10 mouse cellular contexts compared by ENCODE assay signal in the genomic region with DNA sequence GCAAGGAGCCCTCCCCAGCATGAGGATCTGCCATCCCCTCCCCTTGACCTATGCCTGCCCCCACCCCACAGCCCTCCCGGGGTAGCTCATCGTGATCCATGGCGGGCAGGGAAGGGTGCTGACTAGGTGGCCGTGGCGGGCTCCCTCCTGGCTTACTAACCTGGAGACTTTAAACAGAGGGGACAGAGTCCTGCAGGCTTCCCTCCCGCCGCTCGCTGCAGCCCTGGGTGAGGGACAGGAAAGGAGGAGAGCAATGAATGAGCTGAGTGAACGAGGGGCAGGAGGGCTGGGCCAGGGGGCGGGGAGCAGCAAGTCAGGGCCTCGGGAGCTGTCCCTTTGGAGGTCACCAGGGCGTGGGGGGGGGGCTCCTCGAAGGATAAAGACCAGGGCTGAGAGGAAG. TPM values are rescaled to one million over a fixed set of nuclear protein-coding genes. Genes with fewer than 3 reads are reported as not detected.
A peak's percentile ranks its signal among the peaks of the same experiment; 100 is the strongest.
DNase-seq lines count a peak whose midpoint lies in the region; ATAC-seq and TF ChIP-seq lines count a peak whose summit lies in the region.
"Had no signal": no experiment of that assay in that cellular context is flagged by ENCODE, and none has a peak within 500 bp of the region (broad histone marks: within the 10 kb centered on the region; RNA-seq: fewer than 3 reads in every experiment).

No protein-coding gene starts in this region.

- H3K4me2 ChIP-seq in hindbrain, postnatal 0 days (ENCODE audit: low read depth, low read length), result no peak overlapping the region
- H3K4me2 ChIP-seq in hindbrain, embryonic 12.5 days (replicated peaks), result no peak overlapping the region; the same call in 1 of the 2 replicates
- peak overlapping the region; percentile 15; the same call in 1 of the 2 replicates for H3K4me2 ChIP-seq in liver, embryonic 13.5 days

- no peak for DNase-seq in hindbrain, embryonic 10.5 days (ENCODE audit: low spot score)
- DNase-seq in hindbrain, postnatal 0 days (ENCODE audit: low spot score), result no peak
- no peak for DNase-seq in embryonic facial prominence, embryonic 10.5 days (ENCODE audit: low spot score)
- DNase-seq in liver, embryonic 13.5 days, result no peak
- DNase-seq in frontal cortex, adult 2 months (ENCODE audit: extremely low spot score in 1 of 2, low spot score in 1 of 2), result no peak
- no peak for DNase-seq in gastrocnemius, adult 8-10 months (ENCODE audit: low spot score in 2 of 2)
- DNase-seq: left cerebral cortex, postnatal 4 days; lung, postnatal 36 days had no signal

- H3K27me3 ChIP-seq in hindbrain, embryonic 10.5 days (ENCODE audit: insufficient read depth, poor library complexity, severe bottlenecking), result peaks cover 95% of the 10 kb centered on the region
- H3K27me3 ChIP-seq in hindbrain, postnatal 0 days (ENCODE audit: insufficient read depth, low read length), result no peaks in the 10 kb centered on the region
- peaks cover 100% of the 10 kb centered on the region for H3K27me3 ChIP-seq in embryonic facial prominence, embryonic 10.5 days (replicated peaks; ENCODE audit: low read depth, poor library complexity, severe bottlenecking)
- H3K27me3 ChIP-seq in hindbrain, embryonic 12.5 days, result peaks cover 27% of the 10 kb centered on the region
- peaks cover 98% of the 10 kb centered on the region for H3K27me3 ChIP-seq in liver, embryonic 13.5 days

- no peak overlapping the region for H3K9ac ChIP-seq in hindbrain, postnatal 0 days (replicated peaks; ENCODE audit: low read length)
- peak overlapping the region; percentile 46 for H3K9ac ChIP-seq in hindbrain, embryonic 12.5 days
- no peak overlapping the region for H3K9ac ChIP-seq in liver, embryonic 13.5 days

- no peak for ATAC-seq in hindbrain, postnatal 0 days
- ATAC-seq in hindbrain, embryonic 12.5 days (ENCODE audit: low FRiP score), result no peak
- 0 out of 2 replicates have a peak, but pooled peaks have one; percentile 43 for ATAC-seq in liver, embryonic 13.5 days (ENCODE audit: low read depth)

- H3K4me3 ChIP-seq in hindbrain, embryonic 10.5 days, result peak overlapping the region; percentile 36
- H3K4me3 ChIP-seq in hindbrain, postnatal 0 days (ENCODE audit: low read length), result no peak overlapping the region
- peak overlapping the region; percentile 32 for H3K4me3 ChIP-seq in embryonic facial prominence, embryonic 10.5 days
- H3K4me3 ChIP-seq in hindbrain, embryonic 12.5 days, result no peak overlapping the region
- H3K4me3 ChIP-seq in liver, embryonic 13.5 days (replicated peaks), result no peak overlapping the region

- H3K4me1 ChIP-seq in hindbrain, embryonic 10.5 days (replicated peaks), result peaks cover 98% of the 10 kb centered on the region
- peaks cover 34% of the 10 kb centered on the region for H3K4me1 ChIP-seq in hindbrain, postnatal 0 days (ENCODE audit: insufficient read depth, low read length)
- peaks cover 93% of the 10 kb centered on the region for H3K4me1 ChIP-seq in embryonic facial prominence, embryonic 10.5 days
- H3K4me1 ChIP-seq in hindbrain, embryonic 12.5 days, result peaks cover 89% of the 10 kb centered on the region
- H3K4me1 ChIP-seq in liver, embryonic 13.5 days (replicated peaks), result peaks cover 9% of the 10 kb centered on the region; the same call in 1 of the 2 replicates

- no peaks in the 10 kb centered on the region for H3K9me3 ChIP-seq in hindbrain, embryonic 10.5 days
- H3K9me3 ChIP-seq in hindbrain, postnatal 0 days (ENCODE audit: low read length), result no peaks in the 10 kb centered on the region
- H3K9me3 ChIP-seq in embryonic facial prominence, embryonic 10.5 days, result no peaks in the 10 kb centered on the region
- H3K9me3 ChIP-seq in hindbrain, embryonic 12.5 days (replicated peaks), result no peaks in the 10 kb centered on the region
- H3K9me3 ChIP-seq in liver, embryonic 13.5 days (replicated peaks), result no peaks in the 10 kb centered on the region

- H3K36me3 ChIP-seq in hindbrain, embryonic 10.5 days, result no peaks in the 10 kb centered on the region
- H3K36me3 ChIP-seq in hindbrain, postnatal 0 days (ENCODE audit: insufficient read depth, low read length), result no peaks in the 10 kb centered on the region
- H3K36me3 ChIP-seq in embryonic facial prominence, embryonic 10.5 days (replicated peaks), result no peaks in the 10 kb centered on the region
- no peaks in the 10 kb centered on the region for H3K36me3 ChIP-seq in hindbrain, embryonic 12.5 days
- H3K36me3 ChIP-seq in liver, embryonic 13.5 days, result no peaks in the 10 kb centered on the region

- no peak for TF ChIP-seq CTCF in hindbrain, postnatal 0 days (IDR thresholded peaks at IDR 0.05; ENCODE audit: low read depth)

- peak overlapping the region; percentile 42 for H3K27ac ChIP-seq in hindbrain, embryonic 10.5 days
- no peak overlapping the region for H3K27ac ChIP-seq in hindbrain, postnatal 0 days
- H3K27ac ChIP-seq in embryonic facial prominence, embryonic 10.5 days (replicated peaks), result peak overlapping the region; percentile 16; the same call in 1 of the 2 replicates
- H3K27ac ChIP-seq in hindbrain, embryonic 12.5 days, result no peak overlapping the region
- no peak overlapping the region for H3K27ac ChIP-seq in liver, embryonic 13.5 days

- 1% methylated on average over 13 of the region's 13 CpGs for WGBS in hindbrain, embryonic 10.5 days
- WGBS in hindbrain, postnatal 0 days, result 10% methylated on average over 12 of the region's 13 CpGs
- 1% methylated on average over 13 of the region's 13 CpGs for WGBS in embryonic facial prominence, embryonic 10.5 days
- 4% methylated on average over 13 of the region's 13 CpGs for WGBS in hindbrain, embryonic 12.5 days
- 5% methylated on average over 13 of the region's 13 CpGs for WGBS in liver, embryonic 13.5 days (ENCODE audit: insufficient replicate concordance)

RNA-seq across cellular contexts. Expression of gene Srcin1, which starts 9.4 kb away (rescaled TPM):
- polyA plus RNA-seq in hindbrain, embryonic 10.5 days (2016; fragmentation: Nextera tagmentation; extraction: Ambion mirVana), result 0.76 and 1.8 TPM in 2 replicates
- 104 and 141 TPM in 2 replicates for total RNA-seq in hindbrain, postnatal 0 days (2014; rRNA removed)
- 14.3 and 14.7 TPM in 2 replicates for polyA plus RNA-seq in hindbrain, postnatal 0 days (2015; fragmentation: Nextera tagmentation; extraction: Ambion mirVana)
- polyA plus RNA-seq in embryonic facial prominence, embryonic 10.5 days (2016; fragmentation: Nextera tagmentation; extraction: Ambion mirVana), result 0.72 and 0.80 TPM in 2 replicates
- 6.3 and 6.7 TPM in 2 replicates for polyA plus RNA-seq in hindbrain, embryonic 12.5 days (2016; fragmentation: Nextera tagmentation; extraction: Ambion mirVana)
- 0.01 TPM in 1 of 2 replicates, not detected in the other for polyA plus RNA-seq in liver, embryonic 13.5 days (2015; fragmentation: Nextera tagmentation; extraction: Ambion mirVana)
- polyA plus RNA-seq in frontal cortex, adult 2 months (2012; rRNA removed), result 117 and 123 TPM in 2 replicates
- total RNA-seq in gastrocnemius, adult 8-10 months (2022), result 1 to 10 TPM; 1.1 to 2.5 (median 1.6) TPM
- total RNA-seq: granulocyte monocyte progenitor cell, adult 5-6 weeks had no signal

Comparison
In these comparisons a context has a peak if more than half of its experiments do, and no peak if none do; other contexts are left out.
1. H3K27ac ChIP-seq: peak in hindbrain, embryonic 10.5 days (single experiment) and embryonic facial prominence, embryonic 10.5 days (single experiment); none in hindbrain, postnatal 0 days (single experiment), hindbrain, embryonic 12.5 days (single experiment) and liver, embryonic 13.5 days (single experiment).
2. H3K4me3 ChIP-seq: peak in hindbrain, embryonic 10.5 days (single experiment) and embryonic facial prominence, embryonic 10.5 days (single experiment); none in hindbrain, postnatal 0 days (single experiment), hindbrain, embryonic 12.5 days (single experiment) and liver, embryonic 13.5 days (single experiment).